Mouse (Mus musculus): ENCODE results near the gene Esr1.

Esr1 gene

GRCm38 (mm10) chr10:5008795-5009366 is 397.5 kb downstream of the Esr1 start:
- no peak for DNase-seq

GRCm38 (mm10) chr10:5012004-5012403 is 400.6 kb downstream of the Esr1 start:
- no peak for DNase-seq

- no peak for DNase-seq
These were observed 403.6 kb downstream of the Esr1 start for GRCm38 (mm10) chr10:5014976-5015375.

- DNase-seq: no peak
These were observed 405.8 kb downstream of the Esr1 start for GRCm38 (mm10) chr10:5017148-5017547.

- DNase-seq: no peak
These were observed 414.5 kb downstream of the Esr1 start for GRCm38 (mm10) chr10:5025906-5026305.

GRCm38 (mm10) chr10:5027208-5027607 is 415.8 kb downstream of the Esr1 start:
- no peak for DNase-seq

- no peak for DNase-seq
These were observed 416.9 kb downstream of the Esr1 start for GRCm38 (mm10) chr10:5028301-5028700.

- no peak for DNase-seq
These were observed 417.8 kb downstream of the Esr1 start for GRCm38 (mm10) chr10:5029161-5029560.

GRCm38 (mm10) chr10:5029883-5030282 is 418.5 kb downstream of the Esr1 start:
- no peak for DNase-seq

- DNase-seq: no peak
These were observed 421.0 kb downstream of the Esr1 start for GRCm38 (mm10) chr10:5032192-5033048.

- DNase-seq: peak; percentile 36
These were observed 429.9 kb downstream of the Esr1 start for GRCm38 (mm10) chr10:5041254-5041653.

- DNase-seq: no peak
These were observed 433.1 kb downstream of the Esr1 start for GRCm38 (mm10) chr10:5044481-5044880.

- no peak for DNase-seq
These were observed 433.8 kb downstream of the Esr1 start for GRCm38 (mm10) chr10:5045213-5045612.

GRCm38 (mm10) chr10:5045671-5046070 is 434.3 kb downstream of the Esr1 start:
- no peak for DNase-seq
